Mouse (Mus musculus) heart, embryonic 16.5 days (tissue): Measurements from ENCODE around the gene Rptor. TPM values are rescaled to one million over a fixed set of nuclear protein-coding genes. Genes with fewer than 3 reads are reported as not detected.

Experiments used
- ATAC-seq: fragments of 200-750 bp; cut with Nextera tagmentation; replicated peaks from 2 replicates; pipeline ENCODE4 v1.8.0; 2017; ENCODE audit warnings: moderate number of reproducible peaks; ENCODE audit not compliant: insufficient read depth, low FRiP score; ENCODE audit errors: extremely low read depth
- H3K27ac ChIP-seq: fragments of 300-500 bp; sonication (generic); 2 replicates; pipeline ENCODE4 v1.5.1; 2014; ENCODE audit warnings: mild to moderate bottlenecking, low read length, control low read depth, moderate library complexity
- H3K27me3 ChIP-seq: fragments of 300-500 bp; sonication (generic); 2 replicates; pipeline ENCODE4 v1.6.1; 2014; ENCODE audit warnings: low read length, mixed read lengths; ENCODE audit not compliant: control insufficient read depth, insufficient read depth
- H3K36me3 ChIP-seq: fragments of 300-500 bp; sonication (generic); 2 replicates; pipeline ENCODE4 v1.6.1; 2014; ENCODE audit not compliant: control insufficient read depth, insufficient read depth
- H3K4me1 ChIP-seq: fragments of 300-500 bp; sonication (generic); 2 replicates; pipeline ENCODE4 v1.6.1; 2014; ENCODE audit warnings: low read length, mixed read lengths; ENCODE audit not compliant: control insufficient read depth, insufficient read depth
- H3K4me2 ChIP-seq: fragments of 300-500 bp; sonication (generic); 2 replicates; pipeline ENCODE4 v1.6.1; 2014; ENCODE audit warnings: low read depth, mild to moderate bottlenecking, control low read depth, low read length
- H3K4me3 ChIP-seq: fragments of 300-500 bp; sonication (generic); 2 replicates; pipeline ENCODE4 v1.5.1; 2014; ENCODE audit warnings: mild to moderate bottlenecking, control low read depth, low read length
- H3K9ac ChIP-seq: fragments of 300-500 bp; sonication (generic); 2 replicates; pipeline ENCODE4 v1.6.1; 2014; ENCODE audit warnings: low read length, control low read depth
- H3K9me3 ChIP-seq: fragments of 300-500 bp; sonication (generic); replicated peaks from 2 replicates; pipeline ENCODE4 v1.6.1; 2016; ENCODE audit warnings: low read length; ENCODE audit not compliant: control insufficient read depth
- WGBS: fragments of 180-500 bp; shearing (Covaris S2); extraction: QIAGEN DNeasy Blood & Tissue Kit; methylation state at CpG from one replicate; pipeline ENCODE4 v1.1.7; 2014; 5-methylcytosine and 5-hydroxymethylcytosine counted together
- polyA plus RNA-seq: library from polyadenylated mRNA; unstranded; fragments of >200 nt; fragmentation: Nextera tagmentation; extraction: Ambion mirVana; gene quantifications from 2 replicates; pipeline ENCODE4 v1.2.1, GENCODE M21; 2015

The Rptor gene
- polyA plus RNA-seq, 1 experiment from 2014 or later: 7.0 TPM

DNA sequence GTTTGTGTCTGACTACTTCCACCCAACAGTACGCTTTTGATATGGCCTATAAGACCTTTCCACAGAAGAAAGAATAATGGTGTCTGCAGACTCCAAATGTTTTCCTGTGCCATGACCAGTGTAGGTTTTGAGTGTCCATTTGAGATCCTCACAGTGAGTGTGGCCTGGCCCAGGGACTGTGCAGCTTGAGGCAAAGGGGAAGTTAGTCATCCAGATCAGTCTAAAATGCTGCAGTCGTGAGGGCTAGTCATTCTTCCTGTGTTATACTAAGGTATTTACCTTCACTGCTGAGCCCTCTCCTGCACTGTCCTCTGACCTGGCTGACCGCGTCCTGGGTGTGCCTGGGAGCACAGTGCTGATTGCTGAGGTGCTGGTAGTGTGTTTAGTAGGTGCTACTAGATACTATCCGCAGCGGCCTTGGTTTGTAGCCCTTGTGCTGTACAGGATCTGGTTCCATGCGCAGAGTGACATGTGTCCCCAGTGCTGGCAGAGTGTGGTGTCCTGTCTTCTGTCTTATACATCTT, 211.4 kb downstream of the Rptor start:
- no peaks in the 10 kb centered on the region for H3K27me3 ChIP-seq
- H3K4me3 ChIP-seq: no peak overlapping the region
- no peak overlapping the region for H3K9ac ChIP-seq
- peaks cover 11% of the 10 kb centered on the region; the same call in 1 of the 2 replicates for H3K4me1 ChIP-seq
- H3K27ac ChIP-seq: no peak overlapping the region
- H3K4me2 ChIP-seq: no peak overlapping the region
- no peak for ATAC-seq
- no peaks in the 10 kb centered on the region for H3K9me3 ChIP-seq
- H3K36me3 ChIP-seq: peaks cover 10% of the 10 kb centered on the region
- 86% methylated on average over 7 of the region's 7 CpGs for WGBS

DNA sequence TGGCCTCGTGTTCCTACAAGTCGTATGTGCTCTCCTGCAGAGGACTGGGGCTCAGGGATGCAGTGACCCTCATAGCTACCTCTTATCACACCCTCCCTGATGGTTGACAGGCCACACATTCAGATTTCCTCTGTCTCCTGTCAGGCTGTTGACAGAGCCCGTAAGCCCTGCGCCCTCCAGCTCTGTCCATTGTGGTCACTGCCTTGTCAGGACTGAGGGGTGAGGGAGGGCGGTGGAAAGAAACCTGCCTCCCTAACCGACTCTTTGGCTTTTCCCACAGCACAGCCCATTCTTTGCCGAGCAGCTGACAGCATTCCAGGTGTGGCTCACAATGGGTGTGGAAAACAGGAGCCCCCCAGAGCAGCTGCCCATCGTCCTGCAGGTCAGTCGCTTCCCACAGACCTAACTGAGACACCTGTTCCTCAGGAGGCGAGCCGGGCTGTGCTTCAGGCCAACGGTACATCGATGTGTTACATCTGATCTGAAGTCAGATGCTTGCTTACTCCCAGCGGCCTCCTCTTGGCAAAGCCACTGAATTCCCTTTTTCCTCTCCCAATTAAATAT, 214.2 kb downstream of the Rptor start:
- Histone ChIP-seq H3K9ac (no peak overlapping the region), H3K4me3 (no peak overlapping the region), H3K9me3 (no peaks in the 10 kb centered on the region), H3K27me3 (no peaks in the 10 kb centered on the region), H3K36me3 (peaks cover 13% of the 10 kb centered on the region), H3K4me1 (peaks cover 11% of the 10 kb centered on the region; the same call in 1 of the 2 replicates), H3K4me2 (no peak overlapping the region), H3K27ac (no peak overlapping the region)
- no peak for ATAC-seq
- WGBS: 42% methylated on average over 14 of the region's 14 CpGs

DNA sequence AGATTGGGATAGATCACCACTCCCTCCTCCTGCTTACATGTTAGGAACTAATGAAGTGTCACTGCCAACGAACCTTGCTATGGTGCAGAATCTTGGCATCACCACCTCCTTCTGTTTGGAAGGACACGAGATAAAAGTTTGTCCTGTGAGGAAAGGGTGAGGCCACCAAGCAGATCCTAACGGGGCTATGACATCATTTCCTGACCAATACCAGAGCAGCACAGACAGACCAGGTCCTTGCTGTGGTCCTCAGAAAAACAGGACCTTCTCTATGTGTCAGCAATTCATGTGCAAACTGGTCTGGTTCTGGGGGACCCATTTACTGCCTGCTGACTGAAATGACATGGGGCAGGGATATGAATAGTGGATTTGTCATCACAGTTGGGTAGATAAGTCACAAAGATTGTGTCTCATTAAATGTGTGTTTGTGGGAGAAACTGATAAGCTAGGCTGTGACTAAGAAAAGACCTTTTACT, 214.7 kb downstream of the Rptor start:
- H3K4me3 ChIP-seq: no peak overlapping the region
- peaks cover 9% of the 10 kb centered on the region for H3K36me3 ChIP-seq
- 33% methylated on average over 3 of the region's 3 CpGs for whole genome bisulfite sequencing
- no peak overlapping the region for H3K9ac ChIP-seq
- H3K27me3 ChIP-seq: no peaks in the 10 kb centered on the region
- H3K4me1 ChIP-seq: peaks cover 11% of the 10 kb centered on the region; the same call in 1 of the 2 replicates
- H3K9me3 ChIP-seq: no peaks in the 10 kb centered on the region
- no peak; the same call in 1 of the 2 replicates for ATAC-seq
- H3K27ac ChIP-seq: no peak overlapping the region
- H3K4me2 ChIP-seq: no peak overlapping the region

DNA sequence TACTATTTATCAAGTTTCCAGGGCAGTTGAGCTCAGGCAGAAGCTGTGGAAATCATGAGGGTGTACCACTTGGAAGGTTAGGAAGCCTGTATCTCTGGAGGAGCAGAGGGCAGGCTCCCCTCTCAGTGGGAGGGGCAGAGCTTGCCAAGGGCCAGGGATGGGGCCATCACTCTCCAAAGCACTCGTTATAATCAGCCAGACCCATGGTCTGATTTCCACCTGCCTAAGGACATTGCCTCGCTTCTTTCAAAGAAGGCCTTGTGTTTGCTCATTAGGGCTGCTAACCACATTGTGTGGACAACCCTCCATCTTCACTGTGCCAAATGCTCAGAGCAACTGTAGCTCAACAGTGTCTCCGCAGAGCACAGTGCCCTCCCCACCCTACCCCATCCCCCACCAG, 215.2 kb downstream of the Rptor start:
- ATAC-seq: no peak
- Histone ChIP-seq H3K9ac (no peak overlapping the region), H3K27ac (no peak overlapping the region), H3K4me1 (peaks cover 11% of the 10 kb centered on the region; the same call in 1 of the 2 replicates), H3K4me3 (no peak overlapping the region), H3K4me2 (no peak overlapping the region), H3K36me3 (peaks cover 4% of the 10 kb centered on the region), H3K27me3 (no peaks in the 10 kb centered on the region), H3K9me3 (no peaks in the 10 kb centered on the region)
- WGBS: 49% methylated on average over 3 of the region's 3 CpGs

DNA sequence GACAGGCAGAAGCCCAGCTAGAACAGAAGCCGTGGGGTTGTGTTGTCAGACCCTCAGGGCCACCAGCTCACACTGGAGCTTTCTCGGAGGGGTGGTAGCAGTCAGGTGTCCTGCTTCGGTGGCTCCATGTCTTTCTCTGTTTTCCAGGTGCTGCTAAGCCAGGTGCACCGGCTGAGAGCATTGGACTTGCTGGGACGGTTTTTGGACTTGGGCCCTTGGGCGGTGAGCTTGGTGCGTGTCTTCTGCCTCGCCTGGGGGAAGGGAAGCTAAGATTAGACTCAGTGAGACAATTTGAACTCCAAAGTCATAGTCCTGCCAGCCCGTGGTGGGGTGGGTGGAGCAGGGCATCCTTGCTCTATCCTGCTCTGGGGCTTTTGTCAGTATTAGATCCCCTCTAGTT, 218.8 kb downstream of the Rptor start:
- Histone ChIP-seq H3K27me3 (no peaks in the 10 kb centered on the region), H3K4me3 (no peak overlapping the region), H3K9me3 (no peaks in the 10 kb centered on the region), H3K36me3 (peaks cover 3% of the 10 kb centered on the region), H3K4me2 (no peak overlapping the region), H3K27ac (no peak overlapping the region), H3K4me1 (peaks cover 12% of the 10 kb centered on the region; the same call in 1 of the 2 replicates), H3K9ac (no peak overlapping the region)
- ATAC-seq: no peak
- 85% methylated on average over 9 of the region's 9 CpGs for WGBS

DNA sequence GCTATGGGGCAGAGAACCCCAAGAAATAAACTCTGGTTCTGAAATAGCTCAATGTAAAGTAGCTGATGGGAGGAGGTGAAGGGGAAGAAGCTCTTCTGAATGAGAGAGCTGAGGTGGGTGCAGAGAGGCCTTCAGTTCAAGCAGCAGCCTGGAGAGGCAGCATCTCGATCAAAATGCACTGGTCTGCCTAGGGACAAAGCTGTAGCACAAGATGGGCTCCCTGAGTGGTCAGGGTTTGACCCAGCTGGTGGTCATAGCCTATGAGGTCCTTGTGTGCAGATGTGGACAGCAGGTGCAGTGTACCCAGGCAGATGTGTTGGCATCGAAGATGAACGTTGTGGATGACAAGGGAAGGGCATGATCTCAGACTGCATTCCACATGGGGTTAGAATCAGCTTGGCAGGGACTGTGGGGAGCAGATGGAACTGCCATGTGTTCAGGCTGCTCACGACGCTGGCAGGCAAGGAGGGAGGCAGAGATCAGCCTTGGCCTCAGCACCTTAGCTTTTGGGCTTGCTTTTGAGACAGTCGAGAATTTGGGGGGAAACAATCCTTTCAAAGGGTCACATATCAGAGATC, 221.5 kb downstream of the Rptor start:
- Histone ChIP-seq H3K9me3 (no peaks in the 10 kb centered on the region), H3K9ac (no peak overlapping the region), H3K4me2 (no peak overlapping the region), H3K4me1 (peaks cover 3% of the 10 kb centered on the region; the same call in 1 of the 2 replicates), H3K27me3 (no peaks in the 10 kb centered on the region), H3K27ac (no peak overlapping the region), H3K36me3 (peaks cover 16% of the 10 kb centered on the region), H3K4me3 (no peak overlapping the region)
- no peak for ATAC-seq
- WGBS: 79% methylated on average over 6 of the region's 6 CpGs

DNA sequence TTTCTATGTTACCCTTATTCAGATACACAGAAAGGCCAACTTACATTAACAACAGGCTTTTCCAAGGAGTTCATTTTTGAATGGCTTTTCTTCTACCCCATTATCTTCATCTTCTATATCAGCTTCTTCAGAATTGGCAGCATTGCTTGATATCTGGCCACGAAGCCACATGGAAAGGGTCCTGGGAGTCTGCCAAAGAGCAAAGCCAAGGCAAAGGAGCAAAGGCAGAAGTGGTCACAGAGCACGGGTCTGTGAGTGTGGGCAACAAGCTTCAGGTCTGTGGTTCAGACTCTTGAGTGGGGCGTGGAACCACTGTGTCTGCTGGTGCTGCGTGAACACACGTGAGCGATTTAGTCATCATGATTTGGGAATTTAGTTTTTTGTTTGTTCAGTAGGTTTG, 223.1 kb downstream of the Rptor start:
- ATAC-seq: no peak
- Histone ChIP-seq H3K27ac (no peak overlapping the region), H3K9ac (no peak overlapping the region), H3K27me3 (no peaks in the 10 kb centered on the region), H3K4me2 (no peak overlapping the region), H3K9me3 (no peaks in the 10 kb centered on the region), H3K4me3 (no peak overlapping the region), H3K4me1 (peaks cover 3% of the 10 kb centered on the region; the same call in 1 of the 2 replicates), H3K36me3 (peaks cover 16% of the 10 kb centered on the region)
- 80% methylated on average over 6 of the region's 6 CpGs for WGBS

DNA sequence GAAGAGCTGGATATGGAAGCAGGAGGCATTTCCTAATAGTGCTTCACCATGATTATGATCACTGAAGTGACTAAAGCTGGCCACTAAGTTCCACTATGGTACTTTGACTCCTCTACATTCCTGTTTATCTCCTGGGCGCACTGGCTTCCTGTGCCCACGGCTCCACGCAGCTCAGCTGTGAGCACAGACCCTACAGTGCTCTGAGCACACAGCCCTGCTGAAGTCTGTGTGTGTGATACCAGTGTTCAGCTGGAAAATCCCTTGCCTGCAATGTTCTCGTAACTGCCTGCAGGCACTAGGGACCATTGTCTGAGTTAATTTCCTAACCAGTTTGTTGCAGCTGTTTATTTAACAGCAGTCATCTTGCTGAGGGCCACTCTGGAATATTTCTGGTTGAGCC, 223.5 kb downstream of the Rptor start:
- peaks cover 3% of the 10 kb centered on the region; the same call in 1 of the 2 replicates for H3K4me1 ChIP-seq
- H3K4me3 ChIP-seq: no peak overlapping the region
- H3K36me3 ChIP-seq: peaks cover 18% of the 10 kb centered on the region
- no peaks in the 10 kb centered on the region for H3K9me3 ChIP-seq
- WGBS: 77% methylated on average over 4 of the region's 4 CpGs
- no peak for ATAC-seq
- H3K4me2 ChIP-seq: no peak overlapping the region
- H3K9ac ChIP-seq: no peak overlapping the region
- no peaks in the 10 kb centered on the region for H3K27me3 ChIP-seq
- no peak overlapping the region for H3K27ac ChIP-seq

DNA sequence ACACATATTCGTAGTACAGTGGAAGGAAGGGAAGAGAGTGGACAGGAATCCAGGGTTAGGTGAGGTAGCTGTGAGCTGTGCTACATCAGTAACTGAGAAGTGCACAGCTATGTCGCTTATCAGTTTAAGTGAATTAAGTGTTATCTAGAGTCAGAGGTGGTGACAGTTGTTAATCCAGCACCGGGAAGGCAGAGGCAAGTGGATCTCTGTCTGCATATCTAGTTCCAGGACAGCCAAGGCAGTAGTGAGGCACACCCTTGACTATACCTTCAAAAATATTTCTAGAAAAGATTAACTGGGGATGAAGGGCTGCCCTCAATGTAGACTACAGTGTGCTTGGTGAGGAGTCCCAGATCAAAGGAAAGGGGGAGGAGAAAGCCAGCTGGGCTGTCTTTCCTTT, 226.4 kb downstream of the Rptor start:
- Histone ChIP-seq H3K4me3 (no peak overlapping the region), H3K27ac (no peak overlapping the region), H3K4me1 (peaks cover 3% of the 10 kb centered on the region; the same call in 1 of the 2 replicates), H3K27me3 (no peaks in the 10 kb centered on the region), H3K36me3 (peaks cover 16% of the 10 kb centered on the region; the same call in 1 of the 2 replicates), H3K9ac (no peak overlapping the region), H3K9me3 (no peaks in the 10 kb centered on the region), H3K4me2 (no peak overlapping the region)
- 57% methylated on average over 3 of the region's 3 CpGs for WGBS
- no peak for ATAC-seq
